Mouse (Mus musculus) layer of hippocampus, adult 2 months (tissue): Measurements from ENCODE around the gene Metap1d. TPM values are rescaled to one million over a fixed set of nuclear protein-coding genes. Genes with fewer than 3 reads are reported as not detected.

Source experiments
- DNase-seq, 2 experiments: peaks; one replicate each; pipeline ENCODE4 v3.0.0; 2022; ENCODE audit warnings: low spot score in 2 of 2
- H3K27ac ChIP-seq: fragments of 200-600 bp; 2 replicates; pipeline ENCODE4 v1.8.1; 2022
- H3K4me3 ChIP-seq: fragments of 200-600 bp; 2 replicates; pipeline ENCODE4 v1.8.1; 2022; ENCODE audit warnings: mild to moderate bottlenecking
- CTCF ChIP-seq: fragments of 200-600 bp; conservative IDR thresholded peaks from 2 replicates; pipeline ENCODE4 v1.8.1; 2022; ENCODE audit warnings: antibody characterized with exemption, mild to moderate bottlenecking, moderate library complexity
- long read RNA-seq, 2 experiments: library from polyadenylated mRNA; stranded (forward); transcript quantifications; one replicate each; pipeline ENCODE4 v2.0.0; 2021; ENCODE audit warnings: borderline mapping rate in 2 of 2
- total RNA-seq, 2 experiments: library from RNA; stranded (reverse); gene quantifications; 2 replicates each; pipeline ENCODE4 v1.2.3; 2021

Gene Metap1d
- 10 to 100 TPM; 24.0 to 25.7 TPM for total RNA-seq
- long read RNA-seq, experiment 1, partial matches to known transcripts: 1 of 15 reads
- long read RNA-seq, experiment 1, other reads (novel, unspliced or antisense): 8 of 15 reads
- long read RNA-seq, experiment 2, transcript Metap1d-205 (9 exons, 2,770 nt): major isoform, 9 of 27 reads
- long read RNA-seq, experiment 2, transcript Metap1d-201 (10 exons, 1,321 nt): minor isoform, 5 of 27 reads
- long read RNA-seq, experiment 2, partial matches to known transcripts: 2 of 27 reads
- long read RNA-seq, experiment 2, other reads (novel, unspliced or antisense): 10 of 27 reads

GRCm38 (mm10) chr2:71453161-71453916 lies at the start of gene Metap1d:
Gene Metap1d (plus strand): TSS chr2:71453276.
- Histone ChIP-seq H3K27ac (peak within 1 kb of the TSS; percentile 79), H3K4me3 (peak within 1 kb of the TSS; percentile 73)
- peak; percentile 32; the same call in 1 of the 2 replicates for TF ChIP-seq CTCF
- DNase-seq: peak; percentile 94 to 95

- no peak overlapping the region for H3K4me3 ChIP-seq
- no peak overlapping the region for H3K27ac ChIP-seq
- TF ChIP-seq CTCF: no peak
- DNase-seq: no peak
Observed at GRCm38 (mm10) chr2:71405613-71406012, 47.5 kb upstream of the Metap1d start.

GRCm38 (mm10) chr2:71418760-71419280 lies 34.3 kb upstream of the Metap1d start:
- no peak overlapping the region for H3K27ac ChIP-seq
- no peak for DNase-seq
- TF ChIP-seq CTCF: no peak
- no peak overlapping the region for H3K4me3 ChIP-seq

DNA sequence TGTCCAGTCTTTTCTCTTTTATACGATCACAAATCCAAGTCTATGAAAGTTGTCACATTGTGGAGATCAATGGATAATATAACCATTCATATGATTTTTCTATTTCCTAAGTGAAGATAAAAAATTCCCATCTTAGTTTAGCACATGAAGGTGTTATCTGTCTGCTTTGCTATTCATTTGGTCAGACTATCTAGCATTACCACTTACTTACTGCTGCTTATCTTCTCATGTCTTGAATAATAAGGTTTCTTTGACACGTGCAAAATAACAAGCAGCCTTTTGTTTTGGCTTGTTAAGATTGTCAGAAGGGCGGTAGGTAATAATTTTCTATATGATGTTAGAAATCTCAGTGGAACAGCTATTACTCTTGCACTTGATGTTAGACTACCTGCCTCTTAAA lies 33.7 kb upstream of the Metap1d start:
- no peak overlapping the region for H3K4me3 ChIP-seq
- no peak overlapping the region for H3K27ac ChIP-seq
- no peak for DNase-seq
- TF ChIP-seq CTCF: no peak

DNA sequence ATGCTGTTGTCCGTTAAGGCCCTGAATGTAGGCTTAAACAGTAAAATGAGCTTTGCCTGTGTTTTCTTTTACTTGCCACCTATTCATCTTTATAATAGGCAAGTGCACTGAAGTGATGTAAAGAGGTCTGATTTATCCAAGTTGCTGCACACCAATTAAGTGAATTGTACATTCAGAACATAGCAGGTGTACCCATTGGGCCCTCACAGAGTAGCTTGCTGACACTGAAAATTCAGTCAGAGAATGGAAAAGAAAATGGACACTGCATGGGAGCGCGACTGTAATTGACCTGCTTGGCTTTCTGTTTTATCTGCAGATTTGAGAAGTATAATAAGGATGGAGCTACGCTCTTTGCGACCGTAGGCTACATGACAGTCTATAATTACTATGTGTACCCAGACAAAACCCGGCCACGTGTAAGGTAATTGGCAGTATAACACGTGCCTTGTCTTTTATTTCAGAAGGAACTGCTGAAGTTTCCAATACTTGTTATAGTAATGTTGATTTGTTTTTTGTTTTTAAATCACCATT lies 32.1 kb upstream of the Metap1d start:
- no peak for TF ChIP-seq CTCF
- Histone ChIP-seq H3K27ac (no peak overlapping the region), H3K4me3 (no peak overlapping the region)
- DNase-seq: no peak

DNA sequence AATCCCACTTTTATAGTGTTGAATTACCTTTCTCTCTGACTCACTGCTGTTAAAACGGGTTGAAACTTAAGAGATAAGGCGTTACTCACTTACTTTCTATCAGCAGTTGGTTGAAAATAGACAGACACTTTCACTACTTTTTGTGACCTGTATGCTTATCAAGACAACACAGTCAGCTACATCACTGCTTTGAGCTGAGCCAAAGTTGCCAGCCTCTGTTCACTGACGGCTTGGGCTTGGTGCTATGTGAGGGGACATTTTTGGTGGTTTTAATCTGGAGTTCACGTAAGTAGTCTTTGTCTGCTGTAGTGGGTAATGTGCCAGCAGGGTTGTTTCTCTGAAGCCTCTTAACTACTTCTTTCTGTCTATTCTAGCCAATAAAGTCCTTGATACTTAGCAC lies 28.5 kb upstream of the Metap1d start:
- no peak for DNase-seq
- H3K27ac ChIP-seq: no peak overlapping the region
- H3K4me3 ChIP-seq: no peak overlapping the region
- TF ChIP-seq CTCF: no peak

DNA sequence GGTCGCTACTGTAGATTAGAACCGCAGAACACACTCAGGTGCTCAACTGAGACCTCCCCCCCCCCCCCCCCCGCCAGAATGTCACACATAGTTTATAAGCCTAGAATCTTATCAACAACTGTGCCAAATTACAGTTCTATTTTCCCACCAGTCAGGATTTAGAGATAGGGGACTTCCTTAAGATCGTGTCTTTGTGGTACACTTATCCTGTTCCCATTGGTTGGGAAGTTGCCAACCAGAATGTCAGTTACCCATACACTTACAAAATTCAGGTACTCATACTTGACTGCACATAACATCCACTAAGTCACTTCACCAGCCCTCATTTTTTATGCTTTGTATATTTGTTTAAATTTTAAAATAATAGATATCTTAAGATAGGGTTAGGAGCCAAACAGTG lies 17.6 kb upstream of the Metap1d start:
- Histone ChIP-seq H3K4me3 (no peak overlapping the region), H3K27ac (no peak overlapping the region)
- TF ChIP-seq CTCF: no peak
- DNase-seq: no peak

GRCm38 (mm10) chr2:71443376-71443775 lies 9.7 kb upstream of the Metap1d start:
- no peak for TF ChIP-seq CTCF
- DNase-seq: no peak
- Histone ChIP-seq H3K4me3 (no peak overlapping the region), H3K27ac (no peak overlapping the region)

DNA sequence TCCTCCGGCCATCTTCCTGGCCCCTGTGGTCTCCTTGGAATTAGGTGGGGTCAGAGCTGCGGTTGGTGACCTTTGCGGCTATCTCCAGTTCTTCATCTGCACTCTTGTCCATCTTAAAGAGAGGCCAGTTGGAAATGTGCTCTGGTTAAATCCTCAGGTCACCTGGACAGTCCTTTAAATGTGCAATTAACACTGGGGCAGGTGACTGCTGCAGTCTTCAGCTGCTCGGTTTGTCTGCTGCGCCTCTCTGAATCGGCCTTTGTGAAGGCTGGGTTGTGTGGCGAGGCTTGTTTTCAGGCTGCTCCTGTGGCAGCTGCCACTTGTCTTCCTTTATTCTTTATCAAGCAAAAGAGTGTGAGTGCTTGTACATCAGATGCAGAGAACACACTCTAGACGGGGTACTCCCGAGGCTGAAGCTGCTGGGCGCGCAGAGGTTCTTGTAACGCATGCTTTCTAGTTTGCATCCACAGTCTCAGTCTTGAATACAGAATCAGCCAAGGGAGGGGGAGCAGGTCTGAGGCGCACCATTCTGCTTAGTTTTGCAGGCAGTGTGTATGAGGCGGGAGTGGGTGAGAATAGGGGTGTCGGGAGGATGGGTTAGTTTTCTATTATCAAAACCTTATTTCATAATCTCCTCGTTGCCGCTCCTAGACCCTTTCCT lies 7.4 kb upstream of the Metap1d start:
- H3K27ac ChIP-seq: no peak overlapping the region
- TF ChIP-seq CTCF: no peak
- no peak for DNase-seq
- H3K4me3 ChIP-seq: peak overlapping the region; percentile 6; the same call in 1 of the 2 replicates

GRCm38 (mm10) chr2:71449604-71450003 lies 3.5 kb upstream of the Metap1d start:
- DNase-seq: no peak
- Histone ChIP-seq H3K27ac (no peak overlapping the region), H3K4me3 (no peak overlapping the region)
- no peak; the same call in 1 of the 2 replicates for TF ChIP-seq CTCF

- DNase-seq: no peak
- no peak overlapping the region for H3K4me3 ChIP-seq
- TF ChIP-seq CTCF: peak; percentile 30; the same call in 1 of the 2 replicates
- no peak overlapping the region for H3K27ac ChIP-seq
Observed at GRCm38 (mm10) chr2:71451761-71452160, 1.3 kb upstream of the Metap1d start.

- no peak for DNase-seq
- Histone ChIP-seq H3K4me3 (peak overlapping the region; percentile 73), H3K27ac (no peak overlapping the region)
- no peak for TF ChIP-seq CTCF
Observed at GRCm38 (mm10) chr2:71453917-71454260, 813 bp downstream of the Metap1d start.

DNA sequence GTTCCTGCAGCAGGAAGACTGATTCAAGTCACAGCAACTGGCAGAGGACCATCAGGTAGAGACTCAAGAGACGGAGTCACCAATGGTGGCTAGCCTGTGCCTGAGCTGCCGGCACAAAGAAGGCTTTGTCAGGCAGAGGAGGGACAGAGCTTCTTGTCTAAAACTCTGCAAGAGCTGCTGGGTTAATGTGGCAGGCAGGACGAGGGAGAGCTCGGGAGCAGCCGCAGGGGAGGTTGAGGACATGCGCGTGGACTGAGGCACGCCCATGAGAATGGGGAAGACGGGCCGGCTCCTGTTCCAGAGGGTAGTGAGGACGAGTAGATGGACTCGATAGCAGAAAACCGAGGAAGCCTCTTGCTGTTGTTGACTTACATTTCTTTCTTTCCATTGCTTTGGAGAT lies 5.5 kb downstream of the Metap1d start:
- H3K27ac ChIP-seq: no peak overlapping the region
- DNase-seq: no peak
- TF ChIP-seq CTCF: no peak
- H3K4me3 ChIP-seq: no peak overlapping the region
